Mouse (Mus musculus) heart, adult 2 months (tissue): ENCODE measurements around the gene Smc5. TPM values are rescaled to one million over a fixed set of nuclear protein-coding genes. Genes with fewer than 3 reads are reported as not detected.
A peak's percentile ranks its signal among the peaks of the same experiment; 100 is the strongest.

ENCODE experiments used
- DNase-seq, 2 experiments: peaks; one replicate each; pipeline ENCODE4 v3.0.0; 2021
- H3K27ac ChIP-seq: fragments of 200-600 bp; 2 replicates; pipeline ENCODE4 v1.8.1; 2022
- H3K27me3 ChIP-seq: fragments of 200-500 bp; 2 replicates; pipeline ENCODE4 v1.6.1; 2012; ENCODE audit warnings: mild to moderate bottlenecking, low read length, inconsistent platforms, mixed read lengths; ENCODE audit not compliant: control insufficient read depth, insufficient read depth
- H3K36me3 ChIP-seq: fragments of 200-500 bp; 2 replicates; pipeline ENCODE4 v1.6.1; 2012; ENCODE audit warnings: low read length, inconsistent platforms; ENCODE audit not compliant: control insufficient read depth, insufficient read depth
- H3K4me1 ChIP-seq: fragments of 200-500 bp; 2 replicates; pipeline ENCODE4 v1.6.1; 2011; ENCODE audit warnings: low read length; ENCODE audit not compliant: control insufficient read depth, insufficient read depth
- H3K4me3 ChIP-seq: fragments of 200-600 bp; 2 replicates; pipeline ENCODE4 v1.8.1; 2022
- H3K79me2 ChIP-seq: fragments of 200-500 bp; replicated peaks from 2 replicates; pipeline ENCODE4 v1.6.1; 2012; ENCODE audit warnings: mild to moderate bottlenecking, inconsistent platforms, low read length, moderate library complexity, mixed read lengths; ENCODE audit not compliant: control insufficient read depth, insufficient read depth
- H3K9ac ChIP-seq: fragments of 200-500 bp; 2 replicates; pipeline ENCODE4 v1.6.1; 2012; ENCODE audit warnings: low read depth, mild to moderate bottlenecking, control low read depth, inconsistent platforms, low read length, mixed read lengths
- CTCF ChIP-seq: fragments of 200-600 bp; IDR thresholded peaks from 2 replicates; pipeline ENCODE4 v1.8.1; 2022; ENCODE audit warnings: antibody characterized with exemption, mild to moderate bottlenecking, moderate library complexity
- EP300 ChIP-seq: fragments of 200-500 bp; IDR thresholded peaks from 2 replicates; pipeline ENCODE4 v1.6.1; 2011; ENCODE audit warnings: low read depth, low read length, control low read depth; ENCODE audit not compliant: insufficient read depth
- POLR2A ChIP-seq: fragments of 200-500 bp; IDR thresholded peaks from 2 replicates; pipeline ENCODE4 v1.6.1; 2011; ENCODE audit warnings: mild to moderate bottlenecking, low read depth, low read length, control low read depth; ENCODE audit not compliant: insufficient read depth
- WGBS: fragments of 180-500 bp; shearing (Covaris S2); methylation state at CpG from one replicate; pipeline ENCODE4 v1.1.7; 2018; 5-methylcytosine and 5-hydroxymethylcytosine counted together
- intact Hi-C: fragments of 180-260 bp; cut with DNase I; formaldehyde crosslinking; loops from one replicate; pipeline ENCODE4 v1.15.1; 2025
- polyA plus RNA-seq: library from polyadenylated mRNA; depleted of rRNA; stranded (reverse); fragments of >200 nt; gene quantifications from 2 replicates; pipeline ENCODE4 v1.2.3, GENCODE M21; 2012
- total RNA-seq, 2 experiments: library from RNA; stranded (reverse); gene quantifications; 2 replicates each; pipeline ENCODE4 v1.2.3; 2021

Gene Smc5
- total and polyA plus RNA-seq, 3 experiments: 3.7 to 21.3 (median 20.2) TPM

- no peaks in the 10 kb centered on the region for H3K27me3 ChIP-seq
- 49% methylated on average over 4 of the region's 4 CpGs for WGBS
- H3K27ac ChIP-seq: no peak overlapping the region
- TF ChIP-seq EP300: no peak
- H3K9ac ChIP-seq: peak overlapping the region; percentile 90
- no peak for DNase-seq
- H3K4me1 ChIP-seq: no peaks in the 10 kb centered on the region
- H3K79me2 ChIP-seq: no peaks in the 10 kb centered on the region
- H3K36me3 ChIP-seq: peaks cover 3% of the 10 kb centered on the region; the same call in 1 of the 2 replicates
- intact Hi-C loops: loop anchor here (10.0 kb wide), 1 partner anchor 251 kb away; no protein-coding TSS in a partner anchor
- H3K4me3 ChIP-seq: no peak overlapping the region
Observed at GRCm38 (mm10) chr19:23274054-23274724, 492 bp upstream of the Smc5 start.

- DNase-seq: no peak
- Histone ChIP-seq H3K36me3 (no peaks in the 10 kb centered on the region; the same call in 1 of the 2 replicates), H3K9ac (no peak overlapping the region), H3K79me2 (no peaks in the 10 kb centered on the region), H3K27ac (no peak overlapping the region), H3K27me3 (no peaks in the 10 kb centered on the region), H3K4me1 (no peaks in the 10 kb centered on the region), H3K4me3 (no peak overlapping the region)
- WGBS: 93% methylated on average over 9 of the region's 9 CpGs
- intact Hi-C loops: no loop called here
- TF ChIP-seq CTCF (no peak), POLR2A (no peak), EP300 (no peak)
Observed at GRCm38 (mm10) chr19:23256771-23257170, 16.9 kb downstream of the Smc5 start.

- 99% methylated on average over 2 of the region's 2 CpGs for WGBS
- no peak overlapping the region for H3K27ac ChIP-seq
- TF ChIP-seq EP300 (no peak), POLR2A (no peak), CTCF (no peak)
- H3K4me3 ChIP-seq: no peak overlapping the region
- H3K27me3 ChIP-seq: no peaks in the 10 kb centered on the region
- H3K79me2 ChIP-seq: no peaks in the 10 kb centered on the region
- intact Hi-C loops: no loop called here
- DNase-seq: no peak
- no peak overlapping the region for H3K9ac ChIP-seq
- H3K4me1 ChIP-seq: no peaks in the 10 kb centered on the region
- H3K36me3 ChIP-seq: no peaks in the 10 kb centered on the region
Observed at GRCm38 (mm10) chr19:23246473-23246872, 27.2 kb downstream of the Smc5 start.

- Histone ChIP-seq H3K27ac (no peak overlapping the region), H3K4me1 (no peaks in the 10 kb centered on the region), H3K79me2 (no peaks in the 10 kb centered on the region), H3K36me3 (no peaks in the 10 kb centered on the region), H3K9ac (no peak overlapping the region), H3K4me3 (no peak overlapping the region), H3K27me3 (no peaks in the 10 kb centered on the region)
- TF ChIP-seq EP300: no peak
- TF ChIP-seq CTCF: peak; percentile 83
- no peak for DNase-seq
- WGBS: 48% methylated on average over 4 of the region's 4 CpGs
- intact Hi-C loops: loop anchor here (1.0 to 5.0 kb wide), 2 partner anchors 208 to 310 kb away; no protein-coding TSS in a partner anchor
Observed at GRCm38 (mm10) chr19:23225065-23225464, 48.6 kb downstream of the Smc5 start.

- no peaks in the 10 kb centered on the region; the same call in 1 of the 2 replicates for H3K36me3 ChIP-seq
- DNase-seq: no peak
- H3K79me2 ChIP-seq: no peaks in the 10 kb centered on the region
- no peak overlapping the region for H3K9ac ChIP-seq
- no peaks in the 10 kb centered on the region for H3K4me1 ChIP-seq
- TF ChIP-seq CTCF: no peak
- no peak for TF ChIP-seq EP300
- TF ChIP-seq POLR2A: no peak
- WGBS: 96% methylated on average over 8 of the region's 8 CpGs
- no peak overlapping the region for H3K4me3 ChIP-seq
- intact Hi-C loops: loop anchor here (5.0 kb wide), 1 partner anchor 52 kb away; no protein-coding TSS in a partner anchor
- no peak overlapping the region for H3K27ac ChIP-seq
- H3K27me3 ChIP-seq: no peaks in the 10 kb centered on the region
Observed at GRCm38 (mm10) chr19:23214326-23214725, 59.4 kb downstream of the Smc5 start.

- TF ChIP-seq CTCF (peak; percentile 60), EP300 (no peak)
- Histone ChIP-seq H3K79me2 (no peaks in the 10 kb centered on the region), H3K36me3 (peaks cover 1% of the 10 kb centered on the region), H3K4me3 (no peak overlapping the region), H3K27ac (no peak overlapping the region), H3K27me3 (no peaks in the 10 kb centered on the region), H3K9ac (no peak overlapping the region), H3K4me1 (no peaks in the 10 kb centered on the region)
- intact Hi-C loops: loop anchor here (5.0 kb wide), 1 partner anchor 49 kb away; no protein-coding TSS in a partner anchor
- DNase-seq: no peak
- 85% methylated on average over 6 of the region's 6 CpGs for WGBS
Observed at GRCm38 (mm10) chr19:23211325-23211724, 62.4 kb downstream of the Smc5 start.
